Mouse (Mus musculus): ENCODE measurements around the gene Esp8.
"Not testable (repeated sequence)": the region's sequence is repeated elsewhere in the genome, so short reads cannot be mapped to it uniquely, and the experiment has no call there.

Esp8 gene

GRCm38 (mm10) chr17:40519818-40520217, at the start of gene Esp8:
TSS of gene Esp8 (plus strand) at chr17:40520022.
- DNase-seq: no peak

GRCm38 (mm10) chr17:40483566-40483965, 36.3 kb upstream of the Esp8 start:
- not testable (repeated sequence) for DNase-seq

- DNase-seq: not testable (repeated sequence)
Observed at GRCm38 (mm10) chr17:40495468-40496185, 24.2 kb upstream of the Esp8 start.

GRCm38 (mm10) chr17:40529813-40530212, 10.0 kb downstream of the Esp8 start:
- no peak for DNase-seq

- DNase-seq: no peak
Observed at GRCm38 (mm10) chr17:40531147-40531546, 11.3 kb downstream of the Esp8 start.

GRCm38 (mm10) chr17:40547005-40547404, 27.2 kb downstream of the Esp8 start:
- not testable (repeated sequence) for DNase-seq

GRCm38 (mm10) chr17:40553470-40553869, 33.6 kb downstream of the Esp8 start:
- no peak for DNase-seq

GRCm38 (mm10) chr17:40561207-40561606, 41.4 kb downstream of the Esp8 start, which contains the start of gene Esp6:
TSS of gene Esp6 (plus strand) at chr17:40561507.
- no peak for DNase-seq
